Mouse (Mus musculus) heart, adult 2 months (tissue): Measurements from ENCODE around the gene Jak1.

ENCODE experiments used
- CTCF ChIP-seq: fragments of 200-600 bp; IDR thresholded peaks from 2 replicates; pipeline ENCODE4 v1.8.1; 2022; ENCODE audit warnings: antibody characterized with exemption, mild to moderate bottlenecking, moderate library complexity
- POLR2A ChIP-seq: fragments of 200-500 bp; IDR thresholded peaks from 2 replicates; pipeline ENCODE4 v1.6.1; 2011; ENCODE audit warnings: mild to moderate bottlenecking, low read depth, low read length, control low read depth; ENCODE audit not compliant: insufficient read depth

DNA sequence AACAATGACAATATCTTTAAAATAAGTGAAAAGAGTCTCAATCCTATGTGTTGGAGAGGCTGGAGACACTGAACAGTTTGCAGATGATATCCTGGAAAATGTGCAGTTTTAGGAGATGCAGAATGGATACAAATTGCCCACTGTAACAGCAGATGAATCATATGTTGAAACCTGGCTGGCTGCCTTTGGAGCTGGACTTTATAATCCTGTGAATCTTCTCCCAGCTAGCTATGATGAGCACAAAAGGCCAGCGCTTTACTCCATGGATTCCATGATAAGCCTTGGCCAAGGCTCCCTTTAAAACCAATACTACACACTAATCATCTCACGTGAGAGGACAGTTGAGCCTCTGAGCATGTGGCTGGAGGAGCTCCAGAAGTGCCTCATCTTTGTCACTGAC lies 45.2 kb downstream of the Jak1 start:
- TF ChIP-seq CTCF (no peak), POLR2A (no peak)
